Mouse (Mus musculus): Measurements from ENCODE around the gene Ahnak.

DNA sequence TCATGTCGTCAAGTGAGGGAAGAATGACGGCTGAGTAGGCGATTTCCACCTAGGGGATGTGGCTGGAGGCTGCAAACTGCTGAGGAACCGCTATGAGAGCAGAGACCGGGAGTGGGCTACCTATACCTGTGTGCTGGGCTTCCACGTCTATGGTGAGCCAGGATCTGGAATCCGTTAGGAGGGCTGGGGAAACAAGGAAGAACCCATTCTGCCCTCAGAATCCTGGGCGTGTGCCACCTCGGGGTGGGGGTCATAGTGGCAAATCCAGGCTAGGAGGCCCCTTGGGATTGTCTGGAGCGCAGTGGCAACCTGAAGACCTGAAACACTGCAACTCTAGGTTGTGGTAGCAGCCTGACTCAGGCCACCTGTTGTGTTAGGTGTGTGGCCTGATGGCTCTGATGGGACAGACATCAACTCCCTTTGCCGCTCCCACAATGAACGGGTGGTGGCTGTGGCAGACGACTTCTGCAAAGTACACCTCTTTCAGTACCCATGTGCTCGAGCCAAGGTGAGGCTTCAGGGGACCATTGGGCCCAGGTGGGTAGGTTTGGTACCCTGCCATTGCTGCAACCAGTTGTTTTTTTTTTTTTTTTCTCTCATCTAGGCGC, 48.5 kb upstream of the Ahnak start:
- TF ChIP-seq POLR2A (IDR thresholded peaks at IDR 0.05; ENCODE audit: low read depth, low read length) (no peak), CTCF (IDR thresholded peaks at IDR 0.05; ENCODE audit: extremely low read depth, insufficient read depth, insufficient read length, insufficient replicate concordance) (no peak)
